9 mouse cellular contexts compared by ENCODE assay signal in genomic region chr3:113356558-113356957, GRCm38 (mm10). TPM values are rescaled to one million over a fixed set of nuclear protein-coding genes. Genes with fewer than 3 reads are reported as not detected.
"Had no signal": no experiment of that assay in that cellular context is flagged by ENCODE, and none has a peak within 500 bp of the region (broad histone marks: within the 10 kb centered on the region; RNA-seq: fewer than 3 reads in every experiment).

Gene Amy2a2, minus strand, starts transcription at chr3:113356658.

RNA-seq across cellular contexts. Expression of gene Amy2a2, which starts in this region (rescaled TPM):
- polyA plus RNA-seq: neural tube, embryonic 11.5 days; neural tube, embryonic 12.5 days; neural tube, embryonic 13.5 days; neural tube, embryonic 14.5 days; neural tube, embryonic 15.5 days; stomach, embryonic 14.5 days; thymus, adult 2 months; thymus, postnatal 0 days; urinary bladder, adult 2 months had no signal
